Mouse (Mus musculus) hindbrain, embryonic 14.5 days (tissue): ENCODE measurements around the gene F12. TPM values are rescaled to one million over a fixed set of nuclear protein-coding genes. Genes with fewer than 3 reads are reported as not detected.

Source experiments
- ATAC-seq: fragments of 200-750 bp; cut with Nextera tagmentation; 2 replicates; pipeline ENCODE4 v1.8.0; 2017; ENCODE audit warnings: moderate number of reproducible peaks, mild to moderate bottlenecking, moderate TSS enrichment, moderate library complexity; ENCODE audit not compliant: low FRiP score
- DNase-seq: peaks from one replicate; pipeline ENCODE4 v3.0.0-alpha.2; 2015; ENCODE audit warnings: low spot score
- H3K27ac ChIP-seq: fragments of 300-500 bp; sonication (generic); 2 replicates; pipeline ENCODE4 v1.5.1; 2014; ENCODE audit warnings: mild to moderate bottlenecking, moderate library complexity
- H3K27me3 ChIP-seq: fragments of 300-500 bp; sonication (generic); 2 replicates; pipeline ENCODE4 v1.6.1; 2014; ENCODE audit warnings: mild to moderate bottlenecking, low read length, mixed read lengths; ENCODE audit not compliant: control insufficient read depth, insufficient read depth
- H3K36me3 ChIP-seq: fragments of 300-500 bp; sonication (generic); replicated peaks from 2 replicates; pipeline ENCODE4 v1.6.1; 2014; ENCODE audit not compliant: control insufficient read depth, insufficient read depth
- H3K4me1 ChIP-seq: fragments of 300-500 bp; sonication (generic); replicated peaks from 2 replicates; pipeline ENCODE4 v1.6.1; 2014; ENCODE audit warnings: antibody characterized with exemption, low read length, mixed read lengths; ENCODE audit not compliant: control insufficient read depth, insufficient read depth
- H3K4me2 ChIP-seq: fragments of 300-500 bp; sonication (generic); replicated peaks from 2 replicates; pipeline ENCODE4 v1.6.1; 2014; ENCODE audit warnings: mild to moderate bottlenecking, moderate library complexity
- H3K4me3 ChIP-seq: fragments of 300-500 bp; sonication (generic); replicated peaks from 2 replicates; pipeline ENCODE4 v1.5.1; 2014; ENCODE audit warnings: mild to moderate bottlenecking, low read length
- H3K9ac ChIP-seq: fragments of 300-500 bp; sonication (generic); 2 replicates; pipeline ENCODE4 v1.6.1; 2014
- H3K9me3 ChIP-seq: fragments of 300-500 bp; sonication (generic); 2 replicates; pipeline ENCODE4 v1.6.1; 2016; ENCODE audit warnings: low read length; ENCODE audit not compliant: control insufficient read depth
- WGBS: fragments of 180-500 bp; shearing (Covaris S2); extraction: QIAGEN DNeasy Blood & Tissue Kit; methylation state at CpG from one replicate; pipeline ENCODE4 v1.1.7; 2014; 5-methylcytosine and 5-hydroxymethylcytosine counted together
- polyA plus RNA-seq: library from polyadenylated mRNA; unstranded; fragments of >200 nt; fragmentation: Nextera tagmentation; extraction: Ambion mirVana; gene quantifications from 2 replicates; pipeline ENCODE4 v1.2.1, GENCODE M21; 2014

Gene F12
- polyA plus RNA-seq, 1 experiment from 2014 or later = 0.09 TPM

- H3K9ac ChIP-seq = no peak within 1 kb of the TSS
- DNase-seq (no peak), ATAC-seq (no peak)
- no peaks in the 10 kb centered on the region; the same call in 1 of the 2 replicates for H3K27me3 ChIP-seq
- no peak within 1 kb of the TSS for H3K4me3 ChIP-seq
- H3K4me1 ChIP-seq = no peaks in the 10 kb centered on the region
- no peak within 1 kb of the TSS for H3K4me2 ChIP-seq
- H3K27ac ChIP-seq = no peak within 1 kb of the TSS
- H3K36me3 ChIP-seq = no peaks in the 10 kb centered on the region
- no peaks in the 10 kb centered on the region for H3K9me3 ChIP-seq
- 94% methylated on average over 1 of the region's 1 CpGs for WGBS
Measured at GRCm38 (mm10) chr13:55398088-55398487, 28.5 kb downstream of the F12 start, which contains the start of gene Slc34a1. TSS of gene Slc34a1 (plus strand) at chr13:55398187.

- H3K27me3 ChIP-seq = no peaks in the 10 kb centered on the region; the same call in 1 of the 2 replicates
- no peak for ATAC-seq
- no peaks in the 10 kb centered on the region for H3K9me3 ChIP-seq
- H3K36me3 ChIP-seq = no peaks in the 10 kb centered on the region
- DNase-seq = no peak
- H3K4me3 ChIP-seq = no peak overlapping the region
- no peak overlapping the region for H3K4me2 ChIP-seq
- no peak overlapping the region for H3K9ac ChIP-seq
- H3K27ac ChIP-seq = no peak overlapping the region
- 81% methylated on average over 4 of the region's 4 CpGs for WGBS
- no peaks in the 10 kb centered on the region for H3K4me1 ChIP-seq
Measured at GRCm38 (mm10) chr13:55392933-55393332, 33.7 kb downstream of the F12 start.

- ATAC-seq (no peak), DNase-seq (no peak)
- Histone ChIP-seq H3K27me3 (no peaks in the 10 kb centered on the region; the same call in 1 of the 2 replicates), H3K4me2 (no peak overlapping the region), H3K9me3 (no peaks in the 10 kb centered on the region), H3K36me3 (no peaks in the 10 kb centered on the region), H3K27ac (no peak overlapping the region), H3K9ac (no peak overlapping the region), H3K4me3 (no peak overlapping the region), H3K4me1 (no peaks in the 10 kb centered on the region)
- 92% methylated on average over 1 of the region's 1 CpGs for WGBS
Measured at GRCm38 (mm10) chr13:55391626-55392029, 35.0 kb downstream of the F12 start.

- H3K4me1 ChIP-seq = no peaks in the 10 kb centered on the region
- no peak for ATAC-seq
- 82% methylated on average over 3 of the region's 3 CpGs for WGBS
Measured at GRCm38 (mm10) chr13:55390644-55391043, 35.9 kb downstream of the F12 start.

GRCm38 (mm10) chr13:55381790-55382189, 44.8 kb downstream of the F12 start:
- DNase-seq (no peak), ATAC-seq (no peak)
- H3K9ac ChIP-seq = no peak overlapping the region
- no peak overlapping the region for H3K4me2 ChIP-seq
- WGBS = 81% methylated on average over 4 of the region's 4 CpGs
- no peak overlapping the region for H3K27ac ChIP-seq
- peaks cover 51% of the 10 kb centered on the region for H3K27me3 ChIP-seq
- H3K4me1 ChIP-seq = no peaks in the 10 kb centered on the region
- no peak overlapping the region for H3K4me3 ChIP-seq
- no peaks in the 10 kb centered on the region for H3K36me3 ChIP-seq
- H3K9me3 ChIP-seq = no peaks in the 10 kb centered on the region

More at GRCm38 (mm10) chr13:55390644-55391043, 35.9 kb downstream of the F12 start:
- H3K36me3 ChIP-seq = no peaks in the 10 kb centered on the region
- no peak overlapping the region for H3K9ac ChIP-seq
- no peak overlapping the region for H3K4me3 ChIP-seq
- H3K4me2 ChIP-seq = no peak overlapping the region
- no peak overlapping the region for H3K27ac ChIP-seq
- DNase-seq = no peak
- no peaks in the 10 kb centered on the region for H3K27me3 ChIP-seq
- H3K9me3 ChIP-seq = no peaks in the 10 kb centered on the region

- Histone ChIP-seq H3K4me2 (no peak overlapping the region), H3K9ac (no peak overlapping the region), H3K27me3 (peaks cover 51% of the 10 kb centered on the region), H3K4me1 (no peaks in the 10 kb centered on the region), H3K4me3 (no peak overlapping the region), H3K36me3 (no peaks in the 10 kb centered on the region), H3K9me3 (no peaks in the 10 kb centered on the region), H3K27ac (no peak overlapping the region)
- DNase-seq = no peak
- 7% methylated on average over 32 of the region's 32 CpGs for WGBS
- no peak for ATAC-seq
Measured at GRCm38 (mm10) chr13:55378907-55379580, 47.5 kb downstream of the F12 start.

GRCm38 (mm10) chr13:55375877-55376276, 50.7 kb downstream of the F12 start:
- Histone ChIP-seq H3K9me3 (no peaks in the 10 kb centered on the region), H3K9ac (no peak overlapping the region), H3K27ac (no peak overlapping the region), H3K4me3 (no peak overlapping the region), H3K4me1 (no peaks in the 10 kb centered on the region), H3K4me2 (no peak overlapping the region), H3K27me3 (peaks cover 38% of the 10 kb centered on the region), H3K36me3 (no peaks in the 10 kb centered on the region)
- DNase-seq (no peak), ATAC-seq (no peak)
- 72% methylated on average over 2 of the region's 2 CpGs for WGBS

- H3K36me3 ChIP-seq = no peaks in the 10 kb centered on the region
- H3K27me3 ChIP-seq = peaks cover 22% of the 10 kb centered on the region
- no peak overlapping the region for H3K27ac ChIP-seq
- no peak for DNase-seq
- H3K4me1 ChIP-seq = no peaks in the 10 kb centered on the region
- ATAC-seq = no peak
- H3K9me3 ChIP-seq = no peaks in the 10 kb centered on the region
- no peak overlapping the region for H3K4me3 ChIP-seq
- no peak overlapping the region for H3K9ac ChIP-seq
- no peak overlapping the region for H3K4me2 ChIP-seq
- 62% methylated on average over 6 of the region's 6 CpGs for WGBS
Measured at GRCm38 (mm10) chr13:55374206-55374924, 52.2 kb downstream of the F12 start.

- 47% methylated on average over 5 of the region's 5 CpGs for WGBS
- Histone ChIP-seq H3K4me3 (no peak overlapping the region), H3K4me1 (no peaks in the 10 kb centered on the region), H3K36me3 (no peaks in the 10 kb centered on the region), H3K9me3 (no peaks in the 10 kb centered on the region), H3K4me2 (no peak overlapping the region), H3K27me3 (no peaks in the 10 kb centered on the region), H3K9ac (no peak overlapping the region), H3K27ac (no peak overlapping the region)
- no peak for ATAC-seq
- no peak for DNase-seq
Measured at GRCm38 (mm10) chr13:55371740-55372139, 54.9 kb downstream of the F12 start.
